Mouse (Mus musculus): ENCODE results near the gene Gm5868.

DNA sequence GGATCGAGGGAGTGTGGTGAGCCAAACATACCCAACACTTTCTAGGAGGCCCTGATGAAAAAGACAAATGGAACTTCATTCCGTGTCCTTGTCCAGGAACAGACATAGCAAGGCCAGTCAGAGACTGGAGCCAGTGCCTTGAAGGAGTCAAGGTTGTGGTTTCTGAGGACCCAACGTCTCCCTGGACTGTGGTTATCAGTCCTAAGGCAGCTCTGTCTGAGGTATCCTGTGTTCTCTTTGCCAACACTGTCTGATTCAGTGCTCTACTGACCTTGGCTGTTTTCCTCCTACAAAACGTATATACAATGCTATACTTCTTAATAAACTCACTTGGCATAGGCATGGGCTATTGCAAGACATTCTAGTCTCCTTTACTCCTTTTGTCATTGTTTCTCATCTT, 30.1 kb upstream of the Gm5868 start:
- TF ChIP-seq CTCF (IDR thresholded peaks at IDR 0.05) (no peak), POLR2A (IDR thresholded peaks at IDR 0.05; ENCODE audit: insufficient read depth, low read depth, low read length) (no peak), EP300 (IDR thresholded peaks at IDR 0.05; ENCODE audit: insufficient read depth, low read depth, low read length) (no peak)
